Mouse (Mus musculus) embryonic facial prominence, embryonic 11.5 days (tissue): ENCODE measurements around the gene Avpr1b. TPM values are rescaled to one million over a fixed set of nuclear protein-coding genes. Genes with fewer than 3 reads are reported as not detected.

Source experiments
- ATAC-seq: fragments of 200-750 bp; cut with Nextera tagmentation; replicated peaks from 2 replicates; pipeline ENCODE4 v1.8.0; 2017; ENCODE audit warnings: low read depth; ENCODE audit not compliant: insufficient number of reproducible peaks, low FRiP score, low TSS enrichment
- DNase-seq: peaks from one replicate; pipeline ENCODE4 v3.0.0-alpha.2; 2015; ENCODE audit warnings: low spot score
- H3K27ac ChIP-seq: fragments of 300-500 bp; sonication (generic); replicated peaks from 2 replicates; pipeline ENCODE4 v1.5.1; 2014; ENCODE audit warnings: mild to moderate bottlenecking, low read depth, low read length, control low read depth
- H3K27me3 ChIP-seq: fragments of 300-500 bp; sonication (generic); 2 replicates; pipeline ENCODE4 v1.6.1; 2014; ENCODE audit warnings: mild to moderate bottlenecking, low read length, moderate library complexity, mixed read lengths; ENCODE audit not compliant: control insufficient read depth, insufficient read depth
- H3K36me3 ChIP-seq: fragments of 300-500 bp; sonication (generic); replicated peaks from 2 replicates; pipeline ENCODE4 v1.6.1; 2014; ENCODE audit warnings: low read depth, mild to moderate bottlenecking, low read length, moderate library complexity, mixed read lengths; ENCODE audit not compliant: control insufficient read depth, insufficient read depth
- H3K4me1 ChIP-seq: fragments of 300-500 bp; sonication (generic); 2 replicates; pipeline ENCODE4 v1.6.1; 2014; ENCODE audit warnings: low read length, mixed read lengths; ENCODE audit not compliant: control insufficient read depth, insufficient read depth
- H3K4me2 ChIP-seq: fragments of 300-500 bp; sonication (generic); 2 replicates; pipeline ENCODE4 v1.6.1; 2014; ENCODE audit warnings: low read depth, mild to moderate bottlenecking, control low read depth, low read length, moderate library complexity
- H3K4me3 ChIP-seq: fragments of 300-500 bp; sonication (generic); 2 replicates; pipeline ENCODE4 v1.5.1; 2014; ENCODE audit warnings: low read depth, low read length, control low read depth
- H3K9ac ChIP-seq: fragments of 300-500 bp; sonication (generic); replicated peaks from 2 replicates; pipeline ENCODE4 v1.6.1; 2014; ENCODE audit warnings: mild to moderate bottlenecking, control low read depth, low read length
- H3K9me3 ChIP-seq: fragments of 300-500 bp; sonication (generic); replicated peaks from 2 replicates; pipeline ENCODE4 v1.6.1; 2016; ENCODE audit warnings: mild to moderate bottlenecking, low read length, inconsistent platforms, mixed read lengths; ENCODE audit not compliant: control insufficient read depth
- WGBS: fragments of 180-500 bp; shearing (Covaris S2); extraction: QIAGEN DNeasy Blood & Tissue Kit; methylation state at CpG from one replicate; pipeline ENCODE4 v1.1.7; 2014; 5-methylcytosine and 5-hydroxymethylcytosine counted together
- polyA plus RNA-seq: library from polyadenylated mRNA; unstranded; fragments of >200 nt; fragmentation: Nextera tagmentation; extraction: Ambion mirVana; gene quantifications from 2 replicates; pipeline ENCODE4 v1.2.1, GENCODE M21; 2014

Avpr1b gene
- polyA plus RNA-seq, 1 experiment from 2014 or later: not detected

GRCm38 (mm10) chr1:131570391-131570790, 28.6 kb upstream of the Avpr1b start:
- Histone ChIP-seq H3K4me2 (no peak overlapping the region), H3K27me3 (no peaks in the 10 kb centered on the region), H3K4me1 (no peaks in the 10 kb centered on the region), H3K4me3 (no peak overlapping the region), H3K36me3 (no peaks in the 10 kb centered on the region), H3K9ac (no peak overlapping the region), H3K27ac (no peak overlapping the region), H3K9me3 (no peaks in the 10 kb centered on the region)
- DNase-seq: no peak
- WGBS: 92% methylated on average over 4 of the region's 4 CpGs
- no peak for ATAC-seq

- H3K36me3 ChIP-seq: no peaks in the 10 kb centered on the region
- WGBS: 93% methylated on average over 14 of the region's 14 CpGs
- H3K9me3 ChIP-seq: no peaks in the 10 kb centered on the region
- H3K4me3 ChIP-seq: no peak overlapping the region
- peak; percentile 73 for DNase-seq
- no peak overlapping the region for H3K27ac ChIP-seq
- H3K27me3 ChIP-seq: no peaks in the 10 kb centered on the region
- H3K9ac ChIP-seq: no peak overlapping the region
- H3K4me1 ChIP-seq: no peaks in the 10 kb centered on the region
- no peak overlapping the region for H3K4me2 ChIP-seq
- ATAC-seq: peak; percentile 80
These were observed 25.3 kb upstream of the Avpr1b start for GRCm38 (mm10) chr1:131573721-131574120.

- Histone ChIP-seq H3K4me3 (no peak overlapping the region), H3K9me3 (no peaks in the 10 kb centered on the region), H3K36me3 (no peaks in the 10 kb centered on the region), H3K27me3 (no peaks in the 10 kb centered on the region), H3K4me1 (no peaks in the 10 kb centered on the region), H3K4me2 (no peak overlapping the region), H3K9ac (no peak overlapping the region), H3K27ac (no peak overlapping the region)
- no peak for DNase-seq
- no peak for ATAC-seq
- 79% methylated on average over 17 of the region's 17 CpGs for WGBS
These were observed 19.9 kb upstream of the Avpr1b start for GRCm38 (mm10) chr1:131578943-131579680.

DNA sequence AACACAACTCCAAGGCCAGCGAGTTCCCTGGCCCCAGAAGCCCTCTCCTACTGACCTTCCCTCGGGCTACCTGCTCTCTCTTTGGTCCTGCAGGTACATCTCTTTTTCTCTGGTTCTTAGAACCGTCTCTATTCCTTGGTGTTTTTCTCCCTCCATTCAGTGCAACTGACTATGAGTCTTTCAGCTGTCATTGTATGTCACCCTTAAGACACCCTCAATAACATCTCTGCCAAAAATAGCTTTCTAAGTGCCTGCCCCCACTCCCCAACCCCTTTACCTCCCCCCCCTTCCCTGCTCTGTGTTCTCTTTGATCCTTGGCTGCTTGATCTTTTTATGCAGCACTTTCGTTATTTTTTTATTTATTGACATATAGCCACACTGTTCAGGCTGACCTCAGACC, 18.6 kb upstream of the Avpr1b start:
- no peaks in the 10 kb centered on the region for H3K27me3 ChIP-seq
- no peaks in the 10 kb centered on the region for H3K36me3 ChIP-seq
- WGBS: 54% methylated on average over 4 of the region's 4 CpGs
- H3K9me3 ChIP-seq: no peaks in the 10 kb centered on the region
- ATAC-seq: no peak
- H3K27ac ChIP-seq: no peak overlapping the region
- H3K4me2 ChIP-seq: no peak overlapping the region
- no peak for DNase-seq
- H3K4me1 ChIP-seq: no peaks in the 10 kb centered on the region
- H3K9ac ChIP-seq: no peak overlapping the region
- no peak overlapping the region for H3K4me3 ChIP-seq

GRCm38 (mm10) chr1:131583598-131583997, 15.4 kb upstream of the Avpr1b start:
- 85% methylated on average over 3 of the region's 3 CpGs for WGBS
- Histone ChIP-seq H3K9ac (no peak overlapping the region), H3K27ac (no peak overlapping the region), H3K9me3 (no peaks in the 10 kb centered on the region), H3K4me1 (no peaks in the 10 kb centered on the region), H3K4me3 (no peak overlapping the region), H3K4me2 (no peak overlapping the region), H3K36me3 (no peaks in the 10 kb centered on the region), H3K27me3 (no peaks in the 10 kb centered on the region)
- no peak for ATAC-seq
- DNase-seq: no peak

DNA sequence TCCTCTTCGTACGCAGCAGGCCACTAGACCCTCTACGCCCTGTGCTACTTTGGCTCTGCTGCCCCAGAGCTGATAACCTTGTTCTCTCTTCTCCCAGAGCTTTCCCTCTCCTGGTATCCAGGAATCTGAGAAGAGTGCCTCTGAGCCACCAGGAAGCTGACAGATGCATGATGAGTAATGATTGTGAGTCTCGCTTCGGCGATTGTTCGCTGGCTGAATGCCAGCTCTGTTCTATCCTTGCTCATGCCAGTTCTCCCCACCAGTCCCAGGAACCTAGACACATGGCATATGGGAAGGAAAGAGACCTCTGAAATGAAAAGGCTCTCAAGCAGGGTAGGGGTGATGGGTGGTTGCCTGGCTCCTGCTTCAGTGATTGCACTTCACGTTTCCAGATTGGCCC, 12.2 kb upstream of the Avpr1b start:
- Histone ChIP-seq H3K4me3 (no peak overlapping the region), H3K36me3 (no peaks in the 10 kb centered on the region), H3K9me3 (no peaks in the 10 kb centered on the region), H3K4me2 (no peak overlapping the region), H3K4me1 (no peaks in the 10 kb centered on the region), H3K9ac (no peak overlapping the region), H3K27me3 (no peaks in the 10 kb centered on the region), H3K27ac (no peak overlapping the region)
- 91% methylated on average over 8 of the region's 8 CpGs for WGBS
- no peak for DNase-seq
- ATAC-seq: no peak

GRCm38 (mm10) chr1:131600314-131600713, 1.3 kb downstream of the Avpr1b start:
- no peak for DNase-seq
- Histone ChIP-seq H3K27ac (no peak overlapping the region), H3K9ac (no peak overlapping the region), H3K4me1 (no peaks in the 10 kb centered on the region), H3K27me3 (no peaks in the 10 kb centered on the region; the same call in 1 of the 2 replicates), H3K9me3 (no peaks in the 10 kb centered on the region), H3K4me3 (no peak overlapping the region), H3K36me3 (no peaks in the 10 kb centered on the region), H3K4me2 (no peak overlapping the region)
- WGBS: 27% methylated on average over 11 of the region's 11 CpGs
- no peak for ATAC-seq

- no peaks in the 10 kb centered on the region for H3K9me3 ChIP-seq
- no peaks in the 10 kb centered on the region for H3K27me3 ChIP-seq
- H3K9ac ChIP-seq: no peak overlapping the region
- DNase-seq (no peak), ATAC-seq (no peak)
- WGBS: 84% methylated on average over 2 of the region's 2 CpGs
- H3K4me2 ChIP-seq: no peak overlapping the region
- no peak overlapping the region for H3K27ac ChIP-seq
- no peaks in the 10 kb centered on the region for H3K4me1 ChIP-seq
- H3K4me3 ChIP-seq: no peak overlapping the region
- no peaks in the 10 kb centered on the region for H3K36me3 ChIP-seq
These were observed 7.7 kb downstream of the Avpr1b start for GRCm38 (mm10) chr1:131606719-131607118.
